In the genomic region with DNA sequence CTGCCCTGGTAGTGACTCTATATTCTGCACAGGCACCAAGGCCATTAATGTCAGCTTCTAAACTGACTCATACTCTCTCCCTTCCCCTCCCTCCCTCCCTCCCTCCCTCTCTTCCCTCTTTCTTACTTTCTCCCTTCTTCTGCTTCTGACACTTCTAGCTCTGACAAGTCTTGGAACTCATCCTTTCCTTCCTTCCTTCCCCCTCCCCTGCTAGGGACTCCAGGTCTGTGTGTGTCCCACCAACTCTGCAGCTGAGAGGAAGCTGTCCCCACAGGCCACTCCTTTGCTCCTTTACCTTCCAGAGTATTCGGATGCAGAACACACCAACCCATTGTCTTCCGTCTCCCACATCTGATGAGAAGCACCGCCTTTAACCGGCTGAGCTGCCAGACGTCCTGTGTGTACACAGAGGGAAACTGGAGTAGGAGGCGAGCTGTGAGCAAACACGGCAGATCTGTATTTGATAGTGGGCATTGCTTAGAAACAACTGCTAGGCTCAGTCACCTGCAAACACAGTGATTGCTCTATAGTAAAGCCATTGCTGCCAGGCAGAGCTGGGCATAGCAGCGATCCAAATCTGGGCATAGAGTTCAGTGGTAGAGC, we compare ENCODE assay signal across 11 mouse cellular contexts. TPM values are rescaled to one million over a fixed set of nuclear protein-coding genes. Genes with fewer than 3 reads are reported as not detected.
DNase-seq lines count a peak whose midpoint lies in the region; ATAC-seq and TF ChIP-seq lines count a peak whose summit lies in the region.
"Had no signal": no experiment of that assay in that cellular context is flagged by ENCODE, and none has a peak within 500 bp of the region (broad histone marks: within the 10 kb centered on the region; RNA-seq: fewer than 3 reads in every experiment).

No protein-coding gene starts in this region.

- no peak for ATAC-seq in midbrain, embryonic 12.5 days (ENCODE audit: low FRiP score, low read depth)
- no peak for ATAC-seq in midbrain, embryonic 11.5 days (ENCODE audit: low FRiP score)
- peak; percentile 55 for ATAC-seq in stomach, postnatal 0 days (ENCODE audit: low FRiP score, low TSS enrichment)
- ATAC-seq: midbrain, embryonic 16.5 days had no signal

- TF ChIP-seq EP300 in stomach, postnatal 0 days (optimal IDR thresholded peaks at IDR 0.05): no peak

- no peak for TF ChIP-seq POLR2A in kidney, adult 2 months (IDR thresholded peaks at IDR 0.05; ENCODE audit: low read depth, low read length)

- no peak overlapping the region for H3K4me2 ChIP-seq in midbrain, embryonic 12.5 days (replicated peaks)
- no peak overlapping the region for H3K4me2 ChIP-seq in midbrain, embryonic 11.5 days
- H3K4me2 ChIP-seq in stomach, postnatal 0 days (replicated peaks; ENCODE audit: low read depth): no peak overlapping the region; the same call in 1 of the 2 replicates
- H3K4me2 ChIP-seq: forebrain, embryonic 12.5 days; limb, embryonic 15.5 days had no signal

- H3K4me3 ChIP-seq in kidney, adult 2 months (ENCODE audit: insufficient read depth, low read depth, low read length): no peak overlapping the region
- H3K4me3 ChIP-seq in midbrain, embryonic 12.5 days: no peak overlapping the region
- no peak overlapping the region for H3K4me3 ChIP-seq in midbrain, embryonic 11.5 days (ENCODE audit: low read depth, low read length)
- H3K4me3 ChIP-seq in stomach, postnatal 0 days (ENCODE audit: low read depth, low read length): no peak overlapping the region
- H3K4me3 ChIP-seq: forebrain, embryonic 12.5 days; limb, embryonic 15.5 days had no signal

- H3K4me1 ChIP-seq in kidney, adult 2 months (ENCODE audit: control insufficient read depth, insufficient read depth, low read length): peaks cover 27% of the 10 kb centered on the region; the same call in 1 of the 2 replicates
- peaks cover 22% of the 10 kb centered on the region for H3K4me1 ChIP-seq in midbrain, embryonic 12.5 days
- peaks cover 6% of the 10 kb centered on the region; the same call in 1 of the 2 replicates for H3K4me1 ChIP-seq in midbrain, embryonic 11.5 days (ENCODE audit: control insufficient read depth, insufficient read depth, low read length)
- H3K4me1 ChIP-seq in stomach, postnatal 0 days (replicated peaks; ENCODE audit: control insufficient read depth, insufficient read depth): peaks cover 3% of the 10 kb centered on the region; the same call in 1 of the 2 replicates

- 41% methylated on average over 8 of the region's 8 CpGs for WGBS in kidney, adult 2 months
- WGBS in midbrain, embryonic 12.5 days: 35% methylated on average over 8 of the region's 8 CpGs
- 35% methylated on average over 8 of the region's 8 CpGs for WGBS in midbrain, embryonic 11.5 days
- 17% methylated on average over 8 of the region's 8 CpGs for WGBS in stomach, postnatal 0 days

- H3K9me3 ChIP-seq in midbrain, embryonic 12.5 days: no peaks in the 10 kb centered on the region
- H3K9me3 ChIP-seq in midbrain, embryonic 11.5 days (ENCODE audit: control insufficient read depth, low read length): no peaks in the 10 kb centered on the region
- H3K9me3 ChIP-seq in stomach, postnatal 0 days (ENCODE audit: control insufficient read depth, low read length): no peaks in the 10 kb centered on the region
- H3K9me3 ChIP-seq: forebrain, embryonic 12.5 days; limb, embryonic 15.5 days had no signal

- 0 out of 2 replicates have a peak overlapping the region, but pooled peaks have one; percentile 7 for H3K9ac ChIP-seq in midbrain, embryonic 12.5 days (replicated peaks)
- H3K9ac ChIP-seq in midbrain, embryonic 11.5 days (ENCODE audit: low read length): no peak overlapping the region
- H3K9ac ChIP-seq in stomach, postnatal 0 days (ENCODE audit: low read length): no peak overlapping the region
- H3K9ac ChIP-seq: forebrain, embryonic 12.5 days; limb, embryonic 15.5 days had no signal

- 0 out of 2 replicates have a peak overlapping the region, but pooled peaks have one; percentile 53 for H3K27ac ChIP-seq in kidney, adult 2 months (ENCODE audit: insufficient read depth, low read depth, low read length)
- H3K27ac ChIP-seq in midbrain, embryonic 12.5 days (replicated peaks): no peak overlapping the region
- H3K27ac ChIP-seq in midbrain, embryonic 11.5 days (ENCODE audit: low read depth, low read length): no peak overlapping the region
- H3K27ac ChIP-seq in stomach, postnatal 0 days (replicated peaks): peak overlapping the region; percentile 65
- H3K27ac ChIP-seq: forebrain, embryonic 12.5 days; limb, embryonic 15.5 days had no signal

- no peak for TF ChIP-seq CTCF in kidney, adult 2 months (conservative IDR thresholded peaks at IDR 0.05; ENCODE audit: insufficient read depth, insufficient read length, low read depth, low read length)
- TF ChIP-seq CTCF in stomach, postnatal 0 days (IDR thresholded peaks at IDR 0.05; ENCODE audit: low read depth): no peak

- H3K36me3 ChIP-seq in kidney, adult 2 months (ENCODE audit: control insufficient read depth, insufficient read depth, low read length): no peaks in the 10 kb centered on the region
- no peaks in the 10 kb centered on the region for H3K36me3 ChIP-seq in midbrain, embryonic 12.5 days
- no peaks in the 10 kb centered on the region for H3K36me3 ChIP-seq in midbrain, embryonic 11.5 days (ENCODE audit: control insufficient read depth, insufficient read depth, low read length)
- H3K36me3 ChIP-seq in stomach, postnatal 0 days (ENCODE audit: control insufficient read depth, insufficient read depth, low read length): no peaks in the 10 kb centered on the region
- H3K36me3 ChIP-seq: forebrain, embryonic 12.5 days; limb, embryonic 15.5 days had no signal

- no peak for DNase-seq in kidney, adult 2 months
- DNase-seq in kidney, postnatal 36 days: no peak
- DNase-seq in midbrain, embryonic 11.5 days (ENCODE audit: low spot score, missing footprints): no peak
- DNase-seq in ZHBTc4 (ENCODE audit: low read depth, low spot score): peak; percentile 55
- DNase-seq in stomach, postnatal 0 days (ENCODE audit: low spot score): peak; percentile 62
- no peak for DNase-seq in left cerebral cortex, adult 18-20 months (ENCODE audit: low spot score in 2 of 2)
- DNase-seq: layer of hippocampus, adult 9-11 months had no signal

- H3K27me3 ChIP-seq in kidney, adult 2 months (replicated peaks; ENCODE audit: control insufficient read depth, insufficient read depth, low read length): no peaks in the 10 kb centered on the region
- peaks cover 24% of the 10 kb centered on the region for H3K27me3 ChIP-seq in midbrain, embryonic 12.5 days
- peaks cover 2% of the 10 kb centered on the region; the same call in 1 of the 2 replicates for H3K27me3 ChIP-seq in midbrain, embryonic 11.5 days (ENCODE audit: control insufficient read depth, insufficient read depth, low read length)
- H3K27me3 ChIP-seq in stomach, postnatal 0 days (ENCODE audit: control insufficient read depth, insufficient read depth, low read length): no peaks in the 10 kb centered on the region
- H3K27me3 ChIP-seq: limb, embryonic 15.5 days had no signal

RNA-seq across cellular contexts. Expression of a gene that starts 1.8 kb away (rescaled TPM):
- polyA plus RNA-seq in kidney, adult 2 months (2012; rRNA removed): 16.8 and 18.3 TPM in 2 replicates
- polyA plus RNA-seq in midbrain, embryonic 12.5 days (2016; fragmentation: Nextera tagmentation; extraction: Ambion mirVana): 17.3 and 17.5 TPM in 2 replicates
- polyA plus RNA-seq in midbrain, embryonic 11.5 days (2014; fragmentation: Nextera tagmentation; extraction: Ambion mirVana): 18.6 and 21.4 TPM in 2 replicates
- 21.7 and 22.4 TPM in 2 replicates for polyA plus RNA-seq in stomach, postnatal 0 days (2015; fragmentation: Nextera tagmentation; extraction: Ambion mirVana)
- total RNA-seq in left cerebral cortex, adult 18-20 months (2021): 10 to 100 TPM; 30.5 to 31.8 TPM

RNA-seq across cellular contexts. Expression of a gene that starts 38.0 kb away (rescaled TPM):
- polyA plus RNA-seq in kidney, adult 2 months (2012; rRNA removed): 34.2 and 37.5 TPM in 2 replicates
- polyA plus RNA-seq in midbrain, embryonic 12.5 days (2016; fragmentation: Nextera tagmentation; extraction: Ambion mirVana): 38.2 and 39.3 TPM in 2 replicates
- 15.8 and 18.4 TPM in 2 replicates for polyA plus RNA-seq in midbrain, embryonic 11.5 days (2014; fragmentation: Nextera tagmentation; extraction: Ambion mirVana)
- 7.5 and 8.6 TPM in 2 replicates for polyA plus RNA-seq in stomach, postnatal 0 days (2015; fragmentation: Nextera tagmentation; extraction: Ambion mirVana)
- 10 to 100 TPM; 61.0 to 64.6 TPM for total RNA-seq in left cerebral cortex, adult 18-20 months (2021)

Comparison
In these comparisons a context has a peak if more than half of its experiments do, and no peak if none do; other contexts are left out.
1. DNase-seq: peak in ZHBTc4 (single experiment) and stomach, postnatal 0 days (single experiment); none in kidney, adult 2 months (single experiment), kidney, postnatal 36 days (0 of 2), midbrain, embryonic 11.5 days (single experiment) and left cerebral cortex, adult 18-20 months (0 of 2).
2. H3K27ac ChIP-seq: peak in kidney, adult 2 months (single experiment) and stomach, postnatal 0 days (single experiment); none in midbrain, embryonic 12.5 days (single experiment) and midbrain, embryonic 11.5 days (single experiment).